Mouse (Mus musculus): ENCODE data around the gene Iscu. TPM values are rescaled to one million over a fixed set of nuclear protein-coding genes. Genes with fewer than 3 reads are reported as not detected.
"Not testable (repeated sequence)": the region's sequence is repeated elsewhere in the genome, so short reads cannot be mapped to it uniquely, and the experiment has no call there.

Gene Iscu
- polyA plus RNA-seq, 1 experiment from 2014 or later, result 113 TPM

DNA sequence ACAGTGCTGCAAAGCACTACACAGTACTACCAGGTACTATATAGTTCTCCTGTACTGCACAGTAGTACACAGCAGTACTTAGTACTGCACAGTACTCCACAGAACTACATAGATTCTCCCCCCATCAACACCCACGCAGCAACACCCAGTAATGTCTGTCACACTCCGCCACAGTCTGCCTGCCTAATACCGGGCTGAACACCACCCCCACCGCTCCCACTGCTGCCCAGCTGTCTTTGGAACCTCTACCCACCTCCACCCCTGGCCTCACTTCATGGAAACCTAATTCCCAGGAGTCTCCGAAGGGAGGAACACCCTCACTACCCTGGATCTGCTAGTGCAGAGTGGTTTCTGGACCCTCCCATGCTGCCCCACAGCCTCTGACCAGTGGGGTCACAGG is 8.2 kb downstream of the Iscu start:
- Histone ChIP-seq H3K4me3 (replicated peaks) (no peak overlapping the region), H3K4me1 (no peaks in the 10 kb centered on the region; the same call in 1 of the 2 replicates), H3K27ac (no peak overlapping the region), H3K27me3 (peaks cover 20% of the 10 kb centered on the region), H3K4me2 (no peak overlapping the region), H3K36me3 (replicated peaks) (peaks cover 24% of the 10 kb centered on the region), H3K9ac (no peak overlapping the region), H3K9me3 (peaks cover 8% of the 10 kb centered on the region; the same call in 1 of the 2 replicates)
- WGBS, result 91% methylated on average over 5 of the region's 5 CpGs
- no peak for ATAC-seq (ENCODE audit: low FRiP score)

DNA sequence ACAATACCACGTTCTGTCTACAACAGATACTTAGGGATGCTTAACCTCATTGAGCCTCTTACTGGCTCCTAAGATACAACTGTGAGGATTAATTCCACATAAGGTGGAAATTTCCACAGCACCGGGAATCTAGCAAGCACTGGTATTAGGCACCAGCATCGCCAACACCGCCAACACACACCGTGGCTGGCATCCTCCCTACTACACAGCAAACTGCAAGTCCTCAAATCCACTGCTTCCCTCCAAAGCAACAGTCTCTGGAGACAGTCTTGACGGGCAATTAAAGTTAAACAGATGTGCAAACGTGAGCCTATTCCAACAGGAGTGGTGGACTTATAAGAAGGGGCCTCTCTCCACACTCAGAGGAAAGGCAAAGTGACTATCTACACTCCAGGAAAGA is 8.7 kb downstream of the Iscu start:
- Histone ChIP-seq H3K4me2 (no peak overlapping the region), H3K27me3 (peaks cover 20% of the 10 kb centered on the region), H3K27ac (no peak overlapping the region), H3K9ac (no peak overlapping the region), H3K36me3 (replicated peaks) (peaks cover 19% of the 10 kb centered on the region), H3K9me3 (peaks cover 8% of the 10 kb centered on the region; the same call in 1 of the 2 replicates), H3K4me1 (no peaks in the 10 kb centered on the region; the same call in 1 of the 2 replicates), H3K4me3 (replicated peaks) (no peak overlapping the region)
- 86% methylated on average over 7 of the region's 7 CpGs for WGBS
- ATAC-seq (ENCODE audit: low FRiP score), result no peak

DNA sequence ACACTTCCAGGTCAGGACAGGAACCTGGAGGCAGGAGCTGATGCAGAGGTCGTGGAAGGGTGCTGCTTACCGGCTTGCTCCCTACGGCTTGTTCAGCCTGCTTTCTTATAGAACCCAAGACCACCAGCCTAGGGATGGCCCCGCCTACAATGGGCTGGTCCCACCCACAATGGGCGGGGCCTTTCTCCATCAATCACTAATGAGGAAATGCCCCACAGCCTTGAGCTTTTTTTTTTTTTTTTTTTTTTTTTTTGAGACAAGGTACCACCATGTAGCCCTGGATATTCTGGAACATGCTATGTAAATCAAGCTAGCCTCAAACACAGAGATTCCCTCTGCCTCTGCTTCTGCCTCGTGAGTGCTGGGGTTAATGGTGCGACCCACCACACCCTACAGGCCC is 9.3 kb downstream of the Iscu start:
- no peak for ATAC-seq (ENCODE audit: low FRiP score)
- H3K27ac ChIP-seq, result no peak overlapping the region
- no peak overlapping the region for H3K4me3 ChIP-seq (replicated peaks)
- H3K36me3 ChIP-seq (replicated peaks), result peaks cover 12% of the 10 kb centered on the region
- 81% methylated on average over 7 of the region's 7 CpGs for WGBS
- H3K9me3 ChIP-seq, result peaks cover 8% of the 10 kb centered on the region; the same call in 1 of the 2 replicates
- peaks cover 20% of the 10 kb centered on the region for H3K27me3 ChIP-seq
- no peak overlapping the region for H3K9ac ChIP-seq
- no peak overlapping the region for H3K4me2 ChIP-seq
- no peaks in the 10 kb centered on the region; the same call in 1 of the 2 replicates for H3K4me1 ChIP-seq

DNA sequence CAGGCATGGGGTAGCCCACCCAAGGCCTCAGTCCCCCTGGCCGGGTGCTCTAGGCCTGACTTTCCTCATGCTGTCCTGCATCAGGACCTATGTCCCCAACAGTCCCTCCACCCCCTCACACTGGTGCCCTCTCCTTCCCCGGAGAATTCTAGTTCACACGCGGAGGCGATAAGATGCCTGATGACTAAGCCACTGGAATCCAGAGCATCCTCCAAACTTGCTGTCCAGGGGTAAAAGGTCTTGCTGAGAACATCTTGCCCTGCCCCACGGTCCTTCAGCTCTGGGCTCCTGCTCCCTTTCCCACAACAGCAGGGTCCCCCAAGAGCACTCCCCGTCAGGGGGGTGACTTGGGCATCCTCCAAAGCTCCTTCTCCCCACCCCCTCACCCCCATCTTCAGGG is 10.1 kb downstream of the Iscu start:
- Histone ChIP-seq H3K36me3 (replicated peaks) (peaks cover 8% of the 10 kb centered on the region; the same call in 1 of the 2 replicates), H3K9me3 (peaks cover 8% of the 10 kb centered on the region; the same call in 1 of the 2 replicates), H3K27ac (no peak overlapping the region), H3K4me3 (replicated peaks) (no peak overlapping the region), H3K27me3 (peaks cover 20% of the 10 kb centered on the region), H3K9ac (no peak overlapping the region), H3K4me1 (no peaks in the 10 kb centered on the region; the same call in 1 of the 2 replicates), H3K4me2 (no peak overlapping the region)
- 93% methylated on average over 7 of the region's 7 CpGs for WGBS
- no peak for ATAC-seq (ENCODE audit: low FRiP score)

DNA sequence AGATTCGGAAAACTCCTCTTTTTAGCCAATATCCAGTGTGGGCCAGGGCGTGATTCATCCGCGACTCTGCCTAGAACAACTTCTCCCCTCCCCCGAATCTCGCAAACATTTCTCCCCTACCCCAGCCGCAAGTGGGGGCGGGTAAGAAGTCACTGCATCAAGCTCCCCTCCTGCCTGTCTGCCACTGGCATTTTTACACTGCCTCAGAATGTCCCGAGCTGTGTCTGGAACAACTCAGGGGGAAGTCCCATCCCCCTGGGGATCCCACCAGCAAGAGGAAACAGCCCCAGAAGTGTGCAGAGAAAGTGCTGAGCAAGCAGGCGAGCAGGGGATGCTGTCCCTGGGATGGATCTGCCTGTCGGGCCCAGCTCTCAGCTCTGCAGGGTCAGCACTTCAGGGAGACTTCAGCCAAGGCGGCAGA is 11.0 kb downstream of the Iscu start:
- Histone ChIP-seq H3K27me3 (peaks cover 20% of the 10 kb centered on the region), H3K4me1 (no peaks in the 10 kb centered on the region; the same call in 1 of the 2 replicates), H3K27ac (0 out of 2 replicates have a peak overlapping the region, but pooled peaks have one; percentile 5), H3K9me3 (peaks cover 8% of the 10 kb centered on the region; the same call in 1 of the 2 replicates), H3K4me2 (no peak overlapping the region), H3K4me3 (replicated peaks) (no peak overlapping the region), H3K36me3 (replicated peaks) (0 out of 2 replicates have a peak, but pooled peaks cover 1% of the 10 kb centered on the region), H3K9ac (no peak overlapping the region)
- WGBS, result 28% methylated on average over 12 of the region's 12 CpGs
- ATAC-seq (ENCODE audit: low FRiP score), result no peak

DNA sequence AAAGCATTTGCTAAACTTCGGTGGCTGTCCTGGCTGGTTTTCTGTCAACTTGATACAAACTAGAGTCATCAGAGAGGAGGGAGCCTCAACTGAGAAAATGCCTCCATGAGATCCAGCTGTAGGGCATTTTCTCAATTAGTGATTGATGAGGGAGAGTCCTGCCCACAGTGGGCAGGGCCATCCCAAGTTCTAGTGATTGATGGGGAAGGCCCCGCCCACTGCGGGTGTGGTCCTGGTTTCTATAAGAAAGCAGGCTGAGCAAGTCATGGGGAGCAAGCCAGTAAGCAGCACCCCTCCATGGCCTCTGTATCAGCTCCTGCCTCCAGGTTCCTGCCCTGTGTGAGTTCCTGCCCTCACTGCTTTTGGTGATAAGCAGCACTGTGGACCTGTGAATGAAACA is 11.6 kb downstream of the Iscu start:
- not testable (repeated sequence) for H3K4me3 ChIP-seq (replicated peaks); H3K36me3 ChIP-seq (replicated peaks); H3K4me2 ChIP-seq; H3K27ac ChIP-seq; H3K4me1 ChIP-seq; ATAC-seq (ENCODE audit: low FRiP score); H3K9ac ChIP-seq; H3K9me3 ChIP-seq
- H3K27me3 ChIP-seq, result peaks cover 20% of the 10 kb centered on the region
- 36% methylated on average over 3 of the region's 3 CpGs for WGBS

DNA sequence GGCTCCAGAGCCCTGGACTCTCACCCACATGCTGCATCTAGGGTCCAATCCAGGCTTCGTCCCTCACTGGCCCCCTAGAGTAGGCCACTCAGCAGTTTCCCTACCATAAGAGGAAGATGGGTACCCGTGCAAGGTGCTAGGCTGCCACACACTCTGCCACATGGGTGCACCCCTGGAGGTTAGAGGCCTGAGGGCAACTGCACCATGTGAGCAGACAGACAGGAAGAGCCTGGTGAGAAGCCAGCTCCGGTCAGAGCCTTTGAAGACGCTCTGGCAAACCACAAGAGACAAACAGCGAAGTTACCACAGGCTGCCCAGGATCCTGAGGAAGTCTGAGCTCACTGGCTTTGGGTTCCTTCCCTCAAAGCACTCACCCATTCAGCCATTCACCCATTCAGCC is 14.4 kb downstream of the Iscu start:
- Histone ChIP-seq H3K4me2 (no peak overlapping the region), H3K4me3 (replicated peaks) (no peak overlapping the region), H3K4me1 (peaks cover 11% of the 10 kb centered on the region; the same call in 1 of the 2 replicates), H3K9ac (no peak overlapping the region), H3K36me3 (replicated peaks) (no peaks in the 10 kb centered on the region), H3K9me3 (no peaks in the 10 kb centered on the region), H3K27ac (0 out of 2 replicates have a peak overlapping the region, but pooled peaks have one; percentile 5), H3K27me3 (peaks cover 20% of the 10 kb centered on the region)
- WGBS, result 85% methylated on average over 5 of the region's 5 CpGs
- ATAC-seq (ENCODE audit: low FRiP score), result no peak

DNA sequence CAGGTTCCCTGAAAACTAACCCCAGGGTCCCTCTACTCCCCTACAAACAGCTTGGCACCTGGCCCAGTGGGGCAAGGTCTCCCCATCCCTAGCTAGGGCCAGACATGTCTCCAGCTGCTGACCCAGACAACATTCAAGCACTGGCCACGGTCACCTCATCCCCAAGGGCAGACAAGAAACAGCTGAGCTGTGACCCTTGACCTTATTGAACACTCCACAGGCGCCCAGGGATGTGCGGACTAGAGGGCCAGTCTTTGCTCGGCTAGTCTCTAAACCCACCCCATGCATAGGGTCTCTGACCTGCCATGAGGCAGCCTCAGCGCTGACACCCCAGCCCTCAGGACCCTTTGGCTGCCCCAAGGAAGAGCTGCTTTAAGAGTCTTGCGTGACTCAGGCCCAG is 16.1 kb downstream of the Iscu start:
- Histone ChIP-seq H3K27me3 (peaks cover 6% of the 10 kb centered on the region), H3K4me3 (replicated peaks) (no peak overlapping the region), H3K36me3 (replicated peaks) (no peaks in the 10 kb centered on the region), H3K4me2 (no peak overlapping the region), H3K9ac (no peak overlapping the region), H3K4me1 (0 out of 2 replicates have a peak, but pooled peaks cover 11% of the 10 kb centered on the region), H3K9me3 (no peaks in the 10 kb centered on the region), H3K27ac (no peak overlapping the region)
- WGBS, result 45% methylated on average over 6 of the region's 6 CpGs
- no peak for ATAC-seq (ENCODE audit: low FRiP score)

DNA sequence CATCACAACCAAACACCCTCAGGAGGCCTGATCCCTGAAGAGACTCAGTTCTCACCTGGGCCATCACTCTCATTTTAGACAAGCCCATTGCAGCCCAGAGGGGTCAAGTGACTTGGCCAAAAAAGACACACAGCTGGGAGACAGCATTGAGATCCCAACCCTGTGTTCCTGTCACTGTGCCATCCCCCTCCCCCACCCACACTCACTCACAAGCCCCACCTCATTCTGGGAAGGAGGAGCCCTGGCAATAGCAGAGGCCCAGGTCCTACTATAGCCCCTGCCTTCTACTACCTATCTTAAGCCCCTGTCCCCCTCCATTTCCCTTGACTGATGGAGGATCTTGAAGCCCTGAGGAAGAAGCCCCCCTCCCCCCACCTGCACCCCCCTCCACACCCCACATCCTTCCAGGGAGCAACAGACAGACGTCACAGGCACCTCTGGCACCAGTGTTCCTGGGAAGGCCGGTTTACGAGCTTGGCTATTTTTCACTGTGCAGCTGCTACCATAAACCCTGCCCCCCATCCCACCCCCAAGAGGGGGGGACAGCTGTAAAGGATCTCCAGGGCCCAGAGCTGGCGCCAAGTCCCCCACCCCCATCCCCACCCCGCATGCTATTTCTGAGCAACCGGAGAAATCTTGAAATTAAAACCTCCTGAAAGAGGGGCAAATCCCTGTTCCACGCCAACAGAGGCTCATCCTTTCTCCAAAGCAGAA is 16.7 kb downstream of the Iscu start:
- peaks cover 4% of the 10 kb centered on the region; the same call in 1 of the 2 replicates for H3K27me3 ChIP-seq
- H3K36me3 ChIP-seq (replicated peaks), result no peaks in the 10 kb centered on the region
- no peak overlapping the region for H3K4me3 ChIP-seq (replicated peaks)
- no peak for ATAC-seq (ENCODE audit: low FRiP score)
- H3K4me1 ChIP-seq, result 0 out of 2 replicates have a peak, but pooled peaks cover 11% of the 10 kb centered on the region
- 48% methylated on average over 7 of the region's 7 CpGs for WGBS
- H3K9ac ChIP-seq, result no peak overlapping the region
- no peaks in the 10 kb centered on the region for H3K9me3 ChIP-seq
- no peak overlapping the region for H3K27ac ChIP-seq
- no peak overlapping the region for H3K4me2 ChIP-seq

DNA sequence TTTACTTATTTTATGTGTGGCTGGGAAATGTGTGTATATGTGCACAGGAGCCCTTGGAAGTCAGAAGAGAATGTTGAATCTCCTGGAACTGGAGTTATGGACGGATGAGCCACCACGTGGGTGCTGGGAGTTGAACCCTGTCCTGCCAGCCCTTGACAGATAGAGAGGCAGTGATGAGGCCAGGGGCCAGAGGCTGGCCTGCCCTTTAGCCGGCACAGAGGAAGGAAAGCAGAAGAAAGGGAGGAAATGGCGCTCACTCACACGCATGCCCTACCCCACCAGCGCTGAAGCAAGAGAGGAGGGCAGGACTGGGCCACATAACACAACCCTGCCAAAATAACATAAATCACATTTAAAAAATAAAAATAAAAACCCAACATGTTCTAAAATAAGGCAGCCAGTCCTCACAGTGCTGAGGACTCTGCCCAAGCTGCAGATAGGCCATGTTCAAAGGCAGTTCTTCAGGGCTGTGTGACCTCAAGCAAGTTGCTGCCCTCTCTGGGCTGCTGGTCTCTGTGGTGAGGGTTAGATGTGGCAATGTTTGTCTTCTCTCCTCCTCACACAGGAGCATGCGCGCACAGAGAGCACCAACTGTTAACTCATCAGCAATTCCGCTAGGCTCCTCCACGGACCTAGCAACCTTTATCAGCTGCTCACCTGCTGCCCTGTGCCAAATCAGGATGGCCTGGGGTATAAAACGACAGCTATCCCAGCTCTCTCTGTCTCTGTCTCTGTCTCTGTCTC is 18.1 kb downstream of the Iscu start:
- no peak overlapping the region for H3K4me2 ChIP-seq
- no peaks in the 10 kb centered on the region for H3K27me3 ChIP-seq
- H3K9me3 ChIP-seq, result no peaks in the 10 kb centered on the region
- H3K4me3 ChIP-seq (replicated peaks), result no peak overlapping the region
- no peak overlapping the region for H3K9ac ChIP-seq
- H3K4me1 ChIP-seq, result 0 out of 2 replicates have a peak, but pooled peaks cover 11% of the 10 kb centered on the region
- no peak overlapping the region for H3K27ac ChIP-seq
- no peak for ATAC-seq (ENCODE audit: low FRiP score)
- WGBS, result 75% methylated on average over 11 of the region's 11 CpGs
- no peaks in the 10 kb centered on the region for H3K36me3 ChIP-seq (replicated peaks)

DNA sequence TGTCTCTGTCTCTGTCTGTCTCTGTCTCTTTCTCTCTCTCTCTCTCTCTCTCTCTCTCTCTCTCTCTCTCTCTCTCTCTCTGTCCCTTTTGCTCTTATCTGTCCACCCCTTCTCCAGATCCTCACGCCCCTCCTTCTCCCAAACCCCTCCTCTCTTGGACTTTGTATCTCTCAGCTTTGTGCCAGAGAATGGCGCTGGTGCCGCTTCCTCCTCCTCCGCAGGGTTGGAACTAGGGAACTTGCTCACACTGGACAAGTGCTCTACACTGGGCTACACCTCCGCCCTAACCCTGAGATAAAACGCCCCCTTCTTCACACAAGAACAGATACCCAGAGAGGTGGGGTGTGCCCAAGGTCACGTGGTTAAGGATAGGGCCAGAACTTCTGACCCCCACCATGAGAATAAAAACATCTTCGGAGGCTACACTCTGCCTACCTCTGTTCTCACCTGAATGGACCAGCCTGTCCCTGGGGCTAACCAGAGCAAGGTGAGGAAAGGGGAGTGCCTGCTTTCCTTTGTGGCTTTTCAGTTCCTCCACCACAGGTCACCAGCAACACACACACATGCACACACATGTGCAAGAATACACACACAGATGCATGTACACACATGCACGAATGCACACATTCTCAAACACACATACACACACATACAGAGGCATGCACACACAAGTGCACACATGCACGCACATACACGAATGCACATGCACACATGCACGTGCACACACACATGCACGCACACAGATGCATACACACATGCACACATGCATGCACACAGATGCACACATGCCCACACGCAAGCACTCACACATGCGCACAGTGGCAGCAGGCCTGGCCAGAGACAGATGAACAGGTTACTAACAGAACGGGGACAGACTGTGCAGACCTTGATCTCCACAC is 18.9 kb downstream of the Iscu start:
- no peaks in the 10 kb centered on the region for H3K9me3 ChIP-seq
- no peak overlapping the region for H3K27ac ChIP-seq
- no peaks in the 10 kb centered on the region for H3K36me3 ChIP-seq (replicated peaks)
- no peak for ATAC-seq (ENCODE audit: low FRiP score)
- no peak overlapping the region for H3K9ac ChIP-seq
- WGBS, result 84% methylated on average over 16 of the region's 16 CpGs
- no peak overlapping the region for H3K4me3 ChIP-seq (replicated peaks)
- H3K4me1 ChIP-seq, result peaks cover 15% of the 10 kb centered on the region
- H3K27me3 ChIP-seq, result no peaks in the 10 kb centered on the region
- no peak overlapping the region for H3K4me2 ChIP-seq

All from forebrain, embryonic 12.5 days (tissue).